Mouse (Mus musculus): Measurements from ENCODE around the gene Foxc2. TPM values are rescaled to one million over a fixed set of nuclear protein-coding genes. Genes with fewer than 3 reads are reported as not detected.

Gene Foxc2
- polyA plus RNA-seq, 1 experiment: 1.3 TPM

GRCm38 (mm10) chr8:121085011-121085410 lies 31.0 kb upstream of the Foxc2 start:
- no peak for TF ChIP-seq CTCF (IDR thresholded peaks at IDR 0.05; ENCODE audit: extremely low read depth, insufficient read depth, low read length)
- no peak for TF ChIP-seq POLR2A (IDR thresholded peaks at IDR 0.05; ENCODE audit: extremely low read depth, insufficient read depth, low read length)
- peak overlapping the region; percentile 27; the same call in 1 of the 2 replicates for H3K4me3 ChIP-seq (ENCODE audit: insufficient read depth, low read length)
- no peak overlapping the region for H3K27ac ChIP-seq (ENCODE audit: insufficient read depth, low read length)
- H3K4me1 ChIP-seq (ENCODE audit: control insufficient read depth, insufficient read depth, low read length): no peaks in the 10 kb centered on the region

GRCm38 (mm10) chr8:121085561-121085960 lies 30.4 kb upstream of the Foxc2 start:
- no peak overlapping the region for H3K4me3 ChIP-seq (ENCODE audit: insufficient read depth, low read length)
- no peaks in the 10 kb centered on the region for H3K4me1 ChIP-seq (ENCODE audit: control insufficient read depth, insufficient read depth, low read length)
- no peak for TF ChIP-seq POLR2A (IDR thresholded peaks at IDR 0.05; ENCODE audit: extremely low read depth, insufficient read depth, low read length)
- TF ChIP-seq CTCF (IDR thresholded peaks at IDR 0.05; ENCODE audit: extremely low read depth, insufficient read depth, low read length): no peak
- H3K27ac ChIP-seq (ENCODE audit: insufficient read depth, low read length): no peak overlapping the region

- Histone ChIP-seq H3K4me3 (ENCODE audit: insufficient read depth, low read length) (no peak overlapping the region), H3K27ac (ENCODE audit: insufficient read depth, low read length) (no peak overlapping the region), H3K4me1 (ENCODE audit: control insufficient read depth, insufficient read depth, low read length) (no peaks in the 10 kb centered on the region)
- TF ChIP-seq POLR2A (IDR thresholded peaks at IDR 0.05; ENCODE audit: extremely low read depth, insufficient read depth, low read length) (no peak), CTCF (IDR thresholded peaks at IDR 0.05; ENCODE audit: extremely low read depth, insufficient read depth, low read length) (no peak)
Measured at GRCm38 (mm10) chr8:121086004-121086900, 29.7 kb upstream of the Foxc2 start.

- Histone ChIP-seq H3K4me1 (ENCODE audit: control insufficient read depth, insufficient read depth, low read length) (no peaks in the 10 kb centered on the region), H3K4me3 (ENCODE audit: insufficient read depth, low read length) (no peak overlapping the region), H3K27ac (ENCODE audit: insufficient read depth, low read length) (no peak overlapping the region)
- TF ChIP-seq POLR2A (IDR thresholded peaks at IDR 0.05; ENCODE audit: extremely low read depth, insufficient read depth, low read length) (no peak), CTCF (IDR thresholded peaks at IDR 0.05; ENCODE audit: extremely low read depth, insufficient read depth, low read length) (no peak)
Measured at GRCm38 (mm10) chr8:121088281-121088680, 27.7 kb upstream of the Foxc2 start.

GRCm38 (mm10) chr8:121088871-121089630 lies 26.9 kb upstream of the Foxc2 start:
- Histone ChIP-seq H3K4me3 (ENCODE audit: insufficient read depth, low read length) (no peak overlapping the region), H3K27ac (ENCODE audit: insufficient read depth, low read length) (no peak overlapping the region), H3K4me1 (ENCODE audit: control insufficient read depth, insufficient read depth, low read length) (no peaks in the 10 kb centered on the region)
- TF ChIP-seq CTCF (IDR thresholded peaks at IDR 0.05; ENCODE audit: extremely low read depth, insufficient read depth, low read length) (no peak), POLR2A (IDR thresholded peaks at IDR 0.05; ENCODE audit: extremely low read depth, insufficient read depth, low read length) (no peak)

GRCm38 (mm10) chr8:121089631-121090380 lies 26.2 kb upstream of the Foxc2 start:
- H3K27ac ChIP-seq (ENCODE audit: insufficient read depth, low read length): no peak overlapping the region
- TF ChIP-seq POLR2A (IDR thresholded peaks at IDR 0.05; ENCODE audit: extremely low read depth, insufficient read depth, low read length) (no peak), CTCF (IDR thresholded peaks at IDR 0.05; ENCODE audit: extremely low read depth, insufficient read depth, low read length) (no peak)
- no peaks in the 10 kb centered on the region for H3K4me1 ChIP-seq (ENCODE audit: control insufficient read depth, insufficient read depth, low read length)
- H3K4me3 ChIP-seq (ENCODE audit: insufficient read depth, low read length): no peak overlapping the region

- TF ChIP-seq CTCF (IDR thresholded peaks at IDR 0.05; ENCODE audit: extremely low read depth, insufficient read depth, low read length) (no peak; the same call in 1 of the 2 replicates), POLR2A (IDR thresholded peaks at IDR 0.05; ENCODE audit: extremely low read depth, insufficient read depth, low read length) (no peak)
- no peaks in the 10 kb centered on the region for H3K4me1 ChIP-seq (ENCODE audit: control insufficient read depth, insufficient read depth, low read length)
- H3K4me3 ChIP-seq (ENCODE audit: insufficient read depth, low read length): no peak overlapping the region
- H3K27ac ChIP-seq (ENCODE audit: insufficient read depth, low read length): no peak overlapping the region
Measured at GRCm38 (mm10) chr8:121090716-121091115, 25.3 kb upstream of the Foxc2 start.

GRCm38 (mm10) chr8:121092141-121092540 lies 23.8 kb upstream of the Foxc2 start:
- H3K4me3 ChIP-seq (ENCODE audit: insufficient read depth, low read length): no peak overlapping the region
- TF ChIP-seq CTCF (IDR thresholded peaks at IDR 0.05; ENCODE audit: extremely low read depth, insufficient read depth, low read length) (no peak), POLR2A (IDR thresholded peaks at IDR 0.05; ENCODE audit: extremely low read depth, insufficient read depth, low read length) (no peak)
- H3K4me1 ChIP-seq (ENCODE audit: control insufficient read depth, insufficient read depth, low read length): no peaks in the 10 kb centered on the region
- H3K27ac ChIP-seq (ENCODE audit: insufficient read depth, low read length): no peak overlapping the region

- Histone ChIP-seq H3K4me1 (ENCODE audit: control insufficient read depth, insufficient read depth, low read length) (no peaks in the 10 kb centered on the region), H3K27ac (ENCODE audit: insufficient read depth, low read length) (no peak overlapping the region), H3K4me3 (ENCODE audit: insufficient read depth, low read length) (no peak overlapping the region)
- TF ChIP-seq POLR2A (IDR thresholded peaks at IDR 0.05; ENCODE audit: extremely low read depth, insufficient read depth, low read length): no peak
- TF ChIP-seq CTCF (IDR thresholded peaks at IDR 0.05; ENCODE audit: extremely low read depth, insufficient read depth, low read length): peak; percentile 94
Measured at GRCm38 (mm10) chr8:121092627-121093026, 23.3 kb upstream of the Foxc2 start.
